Mouse (Mus musculus) left cerebral cortex, postnatal 36 days (tissue): Measurements from ENCODE around the gene Prim1. TPM values are rescaled to one million over a fixed set of nuclear protein-coding genes. Genes with fewer than 3 reads are reported as not detected.
"Not testable (repeated sequence)": the region's sequence is repeated elsewhere in the genome, so short reads cannot be mapped to it uniquely, and the experiment has no call there.

ENCODE experiments used
- DNase-seq, 2 experiments: peaks; one replicate each; pipeline ENCODE4 v3.0.0; 2021 to 2022; ENCODE audit warnings: low spot score in 2 of 2, mixed read lengths in 1 of 2
- intact Hi-C: fragments of 180-260 bp; cut with DNase I; formaldehyde crosslinking; loops from one replicate; pipeline ENCODE4 v1.15.1; 2025
- total RNA-seq, 2 experiments: library from RNA; stranded (reverse); gene quantifications; 2 replicates each; pipeline ENCODE4 v1.2.3; 2021

Prim1 gene
- total RNA-seq, 2 experiments from 2014 or later: 6.7 to 7.2 TPM

DNA sequence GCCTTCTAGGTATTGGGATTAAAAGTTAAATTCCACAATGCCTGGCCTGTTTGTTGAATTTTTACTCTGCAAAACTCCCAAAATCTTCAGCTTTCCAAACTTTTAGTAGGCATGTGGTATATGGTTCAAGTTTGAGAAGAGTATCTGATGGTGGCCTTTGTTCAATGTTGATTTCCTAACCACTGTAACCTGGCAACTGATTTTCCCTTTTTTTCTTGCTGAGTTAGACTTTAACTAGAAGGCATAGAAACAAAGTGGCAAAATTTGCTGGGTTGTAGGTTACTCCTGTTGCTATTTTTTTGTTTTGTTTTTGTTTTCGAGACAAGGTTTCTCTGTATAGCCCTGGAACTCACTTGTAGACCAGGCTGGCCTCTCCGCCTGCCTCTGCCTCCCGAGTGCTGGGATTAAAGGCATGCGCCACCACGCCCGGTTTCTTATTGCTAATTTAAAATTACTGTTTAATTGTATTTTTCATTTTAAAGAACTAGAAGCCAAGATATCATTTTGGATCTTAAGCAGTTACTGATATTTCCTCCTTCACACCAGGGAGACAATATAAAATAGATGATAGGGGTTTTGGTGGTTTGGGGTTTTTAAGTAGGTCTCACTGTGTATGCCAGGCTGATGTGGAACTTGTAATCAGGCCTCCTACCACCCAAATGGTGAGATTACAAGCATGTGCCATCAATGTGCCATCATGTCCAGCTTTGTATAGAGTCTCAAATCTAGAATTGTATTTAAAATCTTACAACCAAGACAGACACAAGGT lies 47.4 kb downstream of the Prim1 start:
- intact Hi-C loops: no loop called here
- DNase-seq: no peak

DNA sequence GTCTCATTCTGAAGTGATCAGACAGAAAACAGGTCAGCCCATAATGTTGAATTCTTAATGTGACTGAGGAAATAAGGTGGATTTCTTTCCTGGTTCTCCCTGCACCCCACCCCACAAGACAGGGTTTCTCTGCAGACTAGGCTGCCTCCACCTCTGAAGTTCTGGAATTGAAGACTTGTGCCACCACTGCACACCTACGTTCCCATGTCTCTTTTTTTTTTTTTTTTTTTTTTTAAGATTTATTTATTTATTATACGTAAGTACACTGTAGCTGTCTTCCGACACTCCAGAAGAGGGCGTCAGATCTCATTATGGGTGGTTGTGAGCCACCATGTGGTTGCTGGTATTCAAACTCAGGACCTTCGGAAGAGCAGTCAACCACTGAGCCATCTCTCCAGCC lies 51.1 kb downstream of the Prim1 start:
- no peak for DNase-seq
- intact Hi-C loops: no loop called here

DNA sequence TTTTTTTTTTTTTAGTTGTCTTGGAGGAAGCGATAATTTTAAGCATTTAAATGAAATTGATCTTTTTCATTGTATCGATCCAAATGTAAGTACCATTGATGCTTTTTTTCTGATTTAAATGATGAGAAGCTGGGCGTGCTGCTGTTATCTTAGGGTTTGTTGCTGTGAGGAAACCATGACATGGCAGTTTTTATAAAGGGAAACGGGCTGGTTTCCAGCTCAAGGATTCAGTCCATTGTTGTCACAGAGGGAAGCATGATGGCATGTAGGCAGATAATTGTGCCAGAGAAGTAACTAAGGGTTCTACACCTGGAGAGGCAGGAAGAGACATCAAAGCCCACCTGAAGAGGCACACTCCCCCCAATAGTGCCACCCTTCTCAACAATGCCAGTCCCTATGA lies 54.2 kb downstream of the Prim1 start:
- intact Hi-C loops: no loop called here
- DNase-seq: no peak

DNA sequence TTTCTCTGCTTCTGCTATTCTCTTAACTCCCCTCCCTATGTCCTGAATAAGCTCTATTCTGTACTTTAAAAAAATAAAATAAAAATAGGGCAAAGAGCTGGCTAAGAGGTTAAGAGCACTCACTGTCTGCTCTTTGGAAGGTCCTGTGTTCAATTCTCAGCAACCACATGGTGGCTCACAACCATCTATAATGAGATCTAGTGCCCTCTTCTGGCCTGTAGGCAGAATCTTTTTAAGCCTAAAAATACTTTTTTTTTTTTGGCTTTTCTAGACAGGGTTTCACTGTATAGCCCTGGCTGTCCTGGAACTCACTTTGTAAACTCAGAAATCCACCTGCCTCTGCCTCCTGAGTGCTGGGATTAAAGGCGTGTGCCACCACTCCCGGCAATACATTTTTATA lies 55.5 kb downstream of the Prim1 start:
- DNase-seq, intact Hi-C loops: not testable (repeated sequence)

DNA sequence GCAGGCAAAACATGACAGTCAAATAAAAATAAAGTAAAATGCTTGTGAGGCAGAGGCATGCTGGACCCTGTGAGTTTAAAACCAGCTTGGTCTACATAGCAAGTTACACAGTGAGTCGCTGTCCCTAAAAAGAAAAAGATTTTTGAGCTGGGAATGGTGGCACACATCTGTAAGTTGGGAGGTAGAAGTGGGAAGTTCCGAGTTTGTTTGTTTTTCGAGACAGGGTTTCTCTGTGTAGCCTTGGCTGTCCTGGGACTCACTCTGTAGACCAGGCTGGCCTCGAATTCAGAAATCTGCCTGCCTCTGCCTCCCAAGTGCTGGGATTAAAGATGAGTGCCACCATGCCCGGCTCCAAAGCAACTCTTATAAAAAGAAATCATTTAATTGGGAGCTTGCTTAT lies 63.3 kb downstream of the Prim1 start:
- intact Hi-C loops, DNase-seq: not testable (repeated sequence)

Other genes with a start within 250 kb of the Prim1 start
- not detected for gene Rdh9, start 238.8 kb upstream of the Prim1 start, total RNA-seq
- gene Rdh16, start 214.0 kb upstream of the Prim1 start, total RNA-seq: under 1 TPM; 0.16 to 0.20 TPM
- not detected for gene Rdh19, start 165.2 kb upstream of the Prim1 start, total RNA-seq
- gene Rdh16f2, start 148.7 kb upstream of the Prim1 start, total RNA-seq: not detected
- gene Rdh7, start 126.4 kb upstream of the Prim1 start, total RNA-seq: not detected
- gene Sdr9c7, start 116.7 kb upstream of the Prim1 start, total RNA-seq: not detected
- not detected for gene Hsd17b6, start 7.6 kb upstream of the Prim1 start, total RNA-seq
- gene Naca, start 20.4 kb downstream of the Prim1 start, total RNA-seq: 100 to 1,000 TPM; 292 to 297 TPM
- 100 to 1,000 TPM; 120 to 131 TPM for gene Ptges3, start 43.8 kb downstream of the Prim1 start, total RNA-seq
- gene Atp5b, start 68.1 kb downstream of the Prim1 start, total RNA-seq: 1,000 to 10,000 TPM; 1,550 to 1,901 TPM
- 10 to 100 TPM; 31.6 to 44.5 TPM for gene Baz2a, start 76.4 kb downstream of the Prim1 start, total RNA-seq
- gene Rbms2, start 165.1 kb downstream of the Prim1 start, total RNA-seq: 10 to 100 TPM; 12.1 to 15.6 TPM
- gene Gls2, start 179.3 kb downstream of the Prim1 start, total RNA-seq: 10 to 100 TPM; 31.3 to 33.2 TPM
- gene Spryd4, start 196.6 kb downstream of the Prim1 start, total RNA-seq: 10 to 100 TPM in 1 of 2 experiments, 1 to 10 TPM in 1; 9.2 to 10.2 TPM
- gene Mip, start 210.7 kb downstream of the Prim1 start, total RNA-seq: not detected
- 1 to 10 TPM; 5.6 to 5.9 TPM for gene Timeless, start 216.9 kb downstream of the Prim1 start, total RNA-seq
- not detected for gene Apon, start 238.9 kb downstream of the Prim1 start, total RNA-seq